Mouse (Mus musculus) CH12.LX (cell line): Measurements from ENCODE around the gene Fnbp1. TPM values are rescaled to one million over a fixed set of nuclear protein-coding genes. Genes with fewer than 3 reads are reported as not detected.

Experiments used
- DNase-seq: peaks from one replicate; pipeline ENCODE4 v3.0.0-alpha.2; 2013; ENCODE audit errors: extremely low read depth
- H3K27ac ChIP-seq: 2 replicates; pipeline ENCODE4 v1.5.1; 2012; ENCODE audit warnings: low read depth, mild to moderate bottlenecking, control low read depth, moderate library complexity; ENCODE audit not compliant: insufficient read depth
- H3K27me3 ChIP-seq: replicated peaks from 2 replicates; pipeline ENCODE3; 2012; ENCODE audit warnings: inconsistent platforms
- H3K36me3 ChIP-seq, 2 experiments: replicated peaks in 1 of 2; 2 replicates each; pipeline versions ENCODE3 to v1.6.1; 2012; ENCODE audit warnings: inconsistent platforms in 1 of 2, low read length in 1 of 2, mild to moderate bottlenecking in 1 of 2, mixed read lengths in 1 of 2, moderate library complexity in 1 of 2; ENCODE audit not compliant: control insufficient read depth in 1 of 2, insufficient read depth in 1 of 2
- H3K4me1 ChIP-seq, 2 experiments: 2 replicates each; pipeline ENCODE4 v1.6.1; 2012; ENCODE audit warnings: inconsistent platforms in 1 of 2, moderate library complexity in 1 of 2; ENCODE audit not compliant: insufficient read depth in 2 of 2, control insufficient read depth in 1 of 2
- H3K4me2 ChIP-seq: 2 replicates; pipeline ENCODE4 v1.6.1; 2012; ENCODE audit warnings: low read depth, mild to moderate bottlenecking, control low read depth; ENCODE audit not compliant: poor library complexity, insufficient read depth, severe bottlenecking
- H3K4me3 ChIP-seq, 3 experiments: fragments of 150-350 bp in 1 of 3; sonication (generic) in 1 of 3; replicated peaks in 1 of 3; 2 replicates each; pipeline versions ENCODE3 to v1.5.1; 2011 to 2012; ENCODE audit warnings: low read depth in 2 of 3, low read length in 2 of 3, mild to moderate bottlenecking in 2 of 3, moderate library complexity in 2 of 3, control low read depth in 1 of 3, improper control_type of control experiment in 1 of 3, inconsistent platforms in 1 of 3, mixed read lengths in 1 of 3; ENCODE audit not compliant: poor library complexity in 1 of 3
- H3K79me2 ChIP-seq: replicated peaks from 2 replicates; pipeline ENCODE4 v1.6.1; 2012; ENCODE audit warnings: mild to moderate bottlenecking, moderate library complexity; ENCODE audit not compliant: control insufficient read depth, poor library complexity, insufficient read depth, severe bottlenecking; ENCODE audit errors: extremely low read depth
- H3K9ac ChIP-seq: 2 replicates; pipeline ENCODE4 v1.6.1; 2012; ENCODE audit warnings: low read depth, mild to moderate bottlenecking, control low read depth, moderate library complexity; ENCODE audit not compliant: insufficient read depth
- H3K9me3 ChIP-seq: replicated peaks from 2 replicates; pipeline ENCODE3; 2012; ENCODE audit warnings: low read length, inconsistent platforms, mixed read lengths
- BHLHE40 ChIP-seq: IDR thresholded peaks from 2 replicates; pipeline ENCODE4 v1.6.1; 2011; ENCODE audit warnings: mild to moderate bottlenecking, low read depth, low read length, improper control_type of control experiment
- CHD1 ChIP-seq: IDR thresholded peaks from 2 replicates; pipeline ENCODE4 v1.6.1; 2012; ENCODE audit warnings: low read depth, low read length, improper control_type of control experiment, inconsistent platforms
- CHD2 ChIP-seq: IDR thresholded peaks from 2 replicates; pipeline ENCODE4 v1.6.1; 2011; ENCODE audit warnings: low read length, improper control_type of control experiment
- E2F4 ChIP-seq: IDR thresholded peaks from 2 replicates; pipeline ENCODE4 v1.6.1; 2011; ENCODE audit warnings: low read depth, low read length, improper control_type of control experiment; ENCODE audit not compliant: insufficient replicate concordance
- ELF1 ChIP-seq: IDR thresholded peaks from 2 replicates; pipeline ENCODE4 v1.6.1; 2014; ENCODE audit warnings: low read depth, mild to moderate bottlenecking, inconsistent platforms, low read length, improper control_type of control experiment
- HCFC1 ChIP-seq: IDR thresholded peaks from 2 replicates; pipeline ENCODE4 v1.6.1; 2012; ENCODE audit warnings: low read depth, mild to moderate bottlenecking, inconsistent platforms, low read length, improper control_type of control experiment
- IRF4 ChIP-seq: IDR thresholded peaks from 2 replicates; pipeline ENCODE4 v1.6.1; 2014; ENCODE audit warnings: low read depth, mild to moderate bottlenecking, inconsistent platforms, low read length, improper control_type of control experiment
- JUND ChIP-seq: conservative IDR thresholded peaks from 2 replicates; pipeline ENCODE4 v1.6.1; 2011; ENCODE audit warnings: low read depth, low read length, improper control_type of control experiment
- MAFK ChIP-seq: IDR thresholded peaks from 2 replicates; pipeline ENCODE4 v1.6.1; 2011; ENCODE audit warnings: low read length, improper control_type of control experiment; ENCODE audit not compliant: insufficient replicate concordance
- MAX ChIP-seq: IDR thresholded peaks from 2 replicates; pipeline ENCODE4 v1.6.1; 2011; ENCODE audit warnings: low read length, improper control_type of control experiment
- MAZ ChIP-seq: IDR thresholded peaks from 2 replicates; pipeline ENCODE4 v1.6.1; 2012; ENCODE audit warnings: low read depth, mild to moderate bottlenecking, inconsistent platforms, low read length, improper control_type of control experiment, moderate library complexity
- MXI1 ChIP-seq: IDR thresholded peaks from 2 replicates; pipeline ENCODE4 v1.6.1; 2011; ENCODE audit warnings: mild to moderate bottlenecking, low read depth, low read length, improper control_type of control experiment
- NRF1 ChIP-seq: IDR thresholded peaks from 2 replicates; pipeline ENCODE4 v1.6.1; 2014; ENCODE audit warnings: low read depth, mild to moderate bottlenecking, inconsistent platforms, low read length, improper control_type of control experiment, moderate library complexity
- POLR2A ChIP-seq: IDR thresholded peaks from 2 replicates; pipeline ENCODE4 v1.6.1; 2011; ENCODE audit warnings: low read depth, mild to moderate bottlenecking, improper control_type of control experiment, low read length
- RAD21 ChIP-seq: IDR thresholded peaks from 2 replicates; pipeline ENCODE4 v1.6.1; 2011; ENCODE audit warnings: low read depth, mild to moderate bottlenecking, low read length, improper control_type of control experiment, moderate library complexity
- SIN3A ChIP-seq: IDR thresholded peaks from 2 replicates; pipeline ENCODE4 v1.6.1; 2012; ENCODE audit warnings: low read length, improper control_type of control experiment, inconsistent platforms
- SMC3 ChIP-seq: IDR thresholded peaks from 2 replicates; pipeline ENCODE4 v1.6.1; 2011; ENCODE audit warnings: low read depth, low read length, improper control_type of control experiment
- TCF12 ChIP-seq: IDR thresholded peaks from 2 replicates; pipeline ENCODE4 v1.6.1; 2014; ENCODE audit warnings: low read depth, mild to moderate bottlenecking, inconsistent platforms, low read length, improper control_type of control experiment
- ZC3H11A ChIP-seq: IDR thresholded peaks from 2 replicates; pipeline ENCODE4 v1.6.1; 2012; ENCODE audit warnings: low read depth, mild to moderate bottlenecking, inconsistent platforms, low read length, improper control_type of control experiment
- ZKSCAN1 ChIP-seq: IDR thresholded peaks from 2 replicates; pipeline ENCODE4 v1.6.1; 2012; ENCODE audit warnings: low read depth, inconsistent platforms, low read length, improper control_type of control experiment, borderline replicate concordance
- dilution Hi-C: fragments of 300-500 bp; cut with MboI; formaldehyde crosslinking; loops from 2 replicates; pipeline ENCODE4 v1.14.3; 2020; ENCODE audit warnings: low sequenced_read_pairs; ENCODE audit not compliant: extremely low pct_unique_long_range_greater_than_20kb, extremely low pct_ligation_motif_present
- in situ Hi-C: fragments of 300-500 bp; cut with MboI; formaldehyde crosslinking; loops from 3 replicates; pipeline ENCODE4 v1.14.3; 2019; ENCODE audit warnings: low sequenced_read_pairs, low pct_ligation_motif_present, low pct_unique_long_range_greater_than_20kb, mixed read lengths
- polyA plus RNA-seq: library from polyadenylated mRNA; unstranded; fragments of >175 nt; gene quantifications from 2 replicates; pipeline ENCODE4 v1.2.1, GENCODE M21; 2012; ENCODE audit warnings: low read depth; ENCODE audit not compliant: insufficient read length
- total RNA-seq, 2 experiments: library from RNA; depleted of rRNA; stranded (reverse); fragments of 300-350 nt in 1 of 2; fragments of >200 nt in 1 of 2; gene quantifications; 2 replicates each; pipeline ENCODE4 v1.2.3; 2012 to 2014

Fnbp1 gene
- total and polyA plus RNA-seq, 3 experiments = 29.6 to 133 (median 50.5) TPM

- peaks cover 26 to 82% of the 10 kb centered on the region in 2 experiments for H3K36me3 ChIP-seq
- H3K4me1 ChIP-seq = peaks cover 17 to 71% of the 10 kb centered on the region in 2 experiments
- H3K27me3 ChIP-seq = no peaks in the 10 kb centered on the region
- in situ Hi-C loops (no loop called here), dilution Hi-C loops (no loop called here)
- no peak for DNase-seq
- TF ChIP-seq MAFK = no peak
- no peak for TF ChIP-seq MAX
- no peak for TF ChIP-seq SMC3
- no peak for TF ChIP-seq CHD1
- no peak for TF ChIP-seq MAZ
- no peak for TF ChIP-seq TCF12
- no peak for TF ChIP-seq CHD2
- no peak overlapping the region for H3K9ac ChIP-seq
- H3K4me2 ChIP-seq = no peak overlapping the region
- peaks cover 95% of the 10 kb centered on the region for H3K79me2 ChIP-seq
- no peak overlapping the region for H3K4me3 ChIP-seq
- H3K9me3 ChIP-seq = no peaks in the 10 kb centered on the region
- H3K27ac ChIP-seq = no peak overlapping the region
Measured at GRCm38 (mm10) chr2:31124694-31125093, 17.1 kb downstream of the Fnbp1 start.

GRCm38 (mm10) chr2:31123493-31123892 lies 18.3 kb downstream of the Fnbp1 start:
- dilution Hi-C loops (no loop called here), in situ Hi-C loops (no loop called here)
- no peak for DNase-seq
- Histone ChIP-seq H3K9me3 (no peaks in the 10 kb centered on the region), H3K27ac (no peak overlapping the region), H3K4me2 (no peak overlapping the region), H3K27me3 (no peaks in the 10 kb centered on the region), H3K36me3 (peaks cover 26 to 80% of the 10 kb centered on the region in 2 experiments), H3K4me1 (peaks cover 15 to 71% of the 10 kb centered on the region in 2 experiments), H3K79me2 (peaks cover 95% of the 10 kb centered on the region), H3K4me3 (no peak overlapping the region), H3K9ac (no peak overlapping the region)
- TF ChIP-seq ZKSCAN1 = no peak
- TF ChIP-seq ZC3H11A = no peak
- no peak for TF ChIP-seq ELF1
- TF ChIP-seq HCFC1 = no peak
- no peak for TF ChIP-seq MAX
- no peak for TF ChIP-seq CHD1
- TF ChIP-seq CHD2 = no peak
- TF ChIP-seq BHLHE40 = no peak
- TF ChIP-seq MXI1 = no peak

GRCm38 (mm10) chr2:31122806-31123205 lies 19.0 kb downstream of the Fnbp1 start:
- in situ Hi-C loops (no loop called here), dilution Hi-C loops (no loop called here)
- no peaks in the 10 kb centered on the region for H3K27me3 ChIP-seq
- no peak overlapping the region for H3K27ac ChIP-seq
- peaks cover 14 to 71% of the 10 kb centered on the region in 2 experiments for H3K4me1 ChIP-seq
- no peak for DNase-seq
- H3K4me3 ChIP-seq = no peak overlapping the region
- no peak overlapping the region for H3K9ac ChIP-seq
- peaks cover 26 to 74% of the 10 kb centered on the region in 2 experiments for H3K36me3 ChIP-seq
- H3K9me3 ChIP-seq = no peaks in the 10 kb centered on the region
- H3K4me2 ChIP-seq = no peak overlapping the region
- H3K79me2 ChIP-seq = peaks cover 95% of the 10 kb centered on the region
- no peak for TF ChIP-seq SIN3A
- TF ChIP-seq IRF4 = no peak
- no peak for TF ChIP-seq CHD1
- no peak; the same call in 1 of the 2 replicates for TF ChIP-seq POLR2A
- TF ChIP-seq E2F4 = no peak
- no peak for TF ChIP-seq NRF1
- TF ChIP-seq MAFK = no peak
- TF ChIP-seq JUND = no peak
- no peak for TF ChIP-seq RAD21
- no peak for TF ChIP-seq ZC3H11A
